Mouse (Mus musculus) lung, adult 18-20 months (tissue): Measurements from ENCODE around the gene Olfr486.
"Not testable (repeated sequence)": the region's sequence is repeated elsewhere in the genome, so short reads cannot be mapped to it uniquely, and the experiment has no call there.

Source experiments
- DNase-seq, 2 experiments: peaks; one replicate each; pipeline ENCODE4 v3.0.0; 2022; ENCODE audit warnings: mixed read lengths in 2 of 2

Olfr486 gene

GRCm38 (mm10) chr7:108172642-108173041 lies at the start of gene Olfr486:
Gene Olfr486, minus strand, starts transcription at chr7:108172742.
- DNase-seq: not testable (repeated sequence)

GRCm38 (mm10) chr7:108214536-108214935 lies 42.0 kb upstream of the Olfr486 start, which contains the start of gene Olfr487:
Gene Olfr487, minus strand, starts transcription at chr7:108214636.
- not testable (repeated sequence) for DNase-seq

GRCm38 (mm10) chr7:108196938-108197337 lies 24.4 kb upstream of the Olfr486 start:
- DNase-seq: no peak

- not testable (repeated sequence) for DNase-seq
Measured at GRCm38 (mm10) chr7:108196337-108196736, 23.8 kb upstream of the Olfr486 start.

- DNase-seq: not testable (repeated sequence)
Measured at GRCm38 (mm10) chr7:108192714-108193113, 20.2 kb upstream of the Olfr486 start.

GRCm38 (mm10) chr7:108191196-108191595 lies 18.7 kb upstream of the Olfr486 start:
- not testable (repeated sequence) for DNase-seq

GRCm38 (mm10) chr7:108185237-108185636 lies 12.7 kb upstream of the Olfr486 start:
- DNase-seq: not testable (repeated sequence)

GRCm38 (mm10) chr7:108184401-108184800 lies 11.9 kb upstream of the Olfr486 start:
- not testable (repeated sequence) for DNase-seq

- no peak for DNase-seq
Measured at GRCm38 (mm10) chr7:108159771-108160170, 12.8 kb downstream of the Olfr486 start, which contains the start of gene Olfr485. Gene Olfr485, minus strand, starts transcription at chr7:108159871.

- DNase-seq: no peak
Measured at GRCm38 (mm10) chr7:108127349-108127748, 45.2 kb downstream of the Olfr486 start, which contains the start of gene Olfr484. Gene Olfr484, minus strand, starts transcription at chr7:108127449.
